Comparison of ENCODE assay signal across 8 mouse cellular contexts in genomic region chr10:20486461-20487253, GRCm38 (mm10).
DNase-seq lines count a peak whose midpoint lies in the region; ATAC-seq lines count a peak whose summit lies in the region.

No protein-coding gene starts in this region.

- H3K4me1 ChIP-seq in heart, embryonic 10.5 days: peaks cover 39% of the 10 kb centered on the region
- H3K4me1 ChIP-seq in forebrain, embryonic 15.5 days: no peaks in the 10 kb centered on the region

- H3K4me2 ChIP-seq in forebrain, embryonic 15.5 days (replicated peaks): no peak overlapping the region

- no peak overlapping the region for H3K9ac ChIP-seq in forebrain, embryonic 15.5 days (replicated peaks)

- peak overlapping the region; percentile 32; the same call in 1 of the 2 replicates for H3K4me3 ChIP-seq in heart, embryonic 10.5 days
- H3K4me3 ChIP-seq in forebrain, embryonic 15.5 days: no peak overlapping the region

- no peaks in the 10 kb centered on the region for H3K9me3 ChIP-seq in heart, embryonic 10.5 days
- no peaks in the 10 kb centered on the region for H3K9me3 ChIP-seq in forebrain, embryonic 15.5 days

- no peak for ATAC-seq in forebrain, embryonic 15.5 days (replicated peaks)

- H3K36me3 ChIP-seq in heart, embryonic 10.5 days: no peaks in the 10 kb centered on the region
- H3K36me3 ChIP-seq in forebrain, embryonic 15.5 days: no peaks in the 10 kb centered on the region

- 27% methylated on average over 19 of the region's 19 CpGs for WGBS in heart, embryonic 10.5 days
- WGBS in forebrain, embryonic 15.5 days: 78% methylated on average over 19 of the region's 19 CpGs

- DNase-seq in cerebellum, adult 11-12 months: peak; percentile 10
- no peak for DNase-seq in cerebellum, adult 11 months
- DNase-seq in adrenal gland, postnatal 10 days: peak; percentile 85
- DNase-seq in heart, embryonic 10.5 days (ENCODE audit: low spot score): peak; percentile 93
- DNase-seq in kidney, postnatal 36 days: peak; percentile 76 to 88
- no peak for DNase-seq in thymus, postnatal 10 days (ENCODE audit: low spot score in 2 of 2)
- DNase-seq in left cerebral cortex, postnatal 14 days (ENCODE audit: low spot score in 2 of 2): no peak

- intact Hi-C loops in left cerebral cortex, postnatal 14 days (cut with DNase I): no loop called here

- no peaks in the 10 kb centered on the region for H3K27me3 ChIP-seq in heart, embryonic 10.5 days (ENCODE audit: insufficient read depth, poor library complexity, severe bottlenecking)
- H3K27me3 ChIP-seq in forebrain, embryonic 15.5 days: no peaks in the 10 kb centered on the region

- H3K27ac ChIP-seq in heart, embryonic 10.5 days: peak overlapping the region; percentile 59; the same call in 1 of the 2 replicates
- H3K27ac ChIP-seq in forebrain, embryonic 15.5 days (replicated peaks): no peak overlapping the region

Comparison
In these comparisons a context has a peak if more than half of its experiments do, and no peak if none do; other contexts are left out.
1. DNase-seq: peak in cerebellum, adult 11-12 months (single experiment), adrenal gland, postnatal 10 days (single experiment), heart, embryonic 10.5 days (single experiment) and kidney, postnatal 36 days (2 of 2); none in cerebellum, adult 11 months (single experiment), thymus, postnatal 10 days (0 of 2) and left cerebral cortex, postnatal 14 days (0 of 2).